In the genomic region with DNA sequence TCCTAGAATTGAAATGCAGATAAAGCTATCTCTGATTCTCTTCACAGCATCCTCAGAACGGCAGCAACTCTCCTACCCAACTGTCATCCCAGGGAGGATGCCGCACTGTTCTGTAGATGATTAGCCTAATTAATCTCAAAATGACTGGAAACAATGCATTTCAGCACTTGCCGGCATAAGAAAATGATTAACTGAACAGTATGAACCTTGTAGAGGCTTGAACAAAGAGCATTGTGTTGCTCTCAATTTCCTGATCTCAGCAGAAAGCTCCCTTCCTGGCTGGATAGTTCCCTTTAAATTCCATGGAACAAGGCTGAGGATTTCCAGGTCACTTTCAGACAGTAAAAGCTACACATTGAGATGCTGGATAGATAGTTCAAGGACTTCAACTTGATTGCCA, we compare ENCODE assay signal across 18 mouse cellular contexts.
"Had no signal": no experiment of that assay in that cellular context is flagged by ENCODE, and none has a peak within 500 bp of the region (broad histone marks: within the 10 kb centered on the region; RNA-seq: fewer than 3 reads in every experiment).

No protein-coding gene starts in this region.

- H3K4me3 ChIP-seq: limb, embryonic 12.5 days; liver, embryonic 13.5 days; lung, embryonic 15.5 days; megakaryocyte, embryonic 14.5 days; midbrain, embryonic 15.5 days; neural tube, embryonic 12.5 days had no signal

- ATAC-seq: inflammation-experienced regulatory T-cells, adult 6 months; intestine, postnatal 0 days; liver, postnatal 0 days; midbrain, embryonic 15.5 days had no signal

- DNase-seq: layer of hippocampus, adult 9-11 months; layer of hippocampus, postnatal 36 days; liver; liver, embryonic 13.5 days; liver, postnatal 0 days; lung, postnatal 14 days; right cerebral cortex, postnatal 25 days; thymus, postnatal 14 days had no signal

- H3K27me3 ChIP-seq: limb, embryonic 12.5 days; liver, embryonic 13.5 days; lung, embryonic 15.5 days; megakaryocyte, embryonic 14.5 days; midbrain, embryonic 15.5 days; neural tube, embryonic 12.5 days had no signal

- H3K9me3 ChIP-seq: limb, embryonic 12.5 days; liver, embryonic 13.5 days; lung, embryonic 15.5 days; midbrain, embryonic 15.5 days; neural tube, embryonic 12.5 days had no signal

- H3K36me3 ChIP-seq: liver, embryonic 13.5 days; lung, embryonic 15.5 days; midbrain, embryonic 15.5 days; neural tube, embryonic 12.5 days had no signal

- H3K4me1 ChIP-seq: limb, embryonic 12.5 days; liver, embryonic 13.5 days; lung, embryonic 15.5 days; megakaryocyte, embryonic 14.5 days; midbrain, embryonic 15.5 days; neural tube, embryonic 12.5 days had no signal

- H3K9ac ChIP-seq: limb, embryonic 12.5 days; liver, embryonic 13.5 days; liver, postnatal 0 days; lung, embryonic 15.5 days; midbrain, embryonic 15.5 days; neural tube, embryonic 12.5 days had no signal

- H3K4me2 ChIP-seq: limb, embryonic 12.5 days; liver, embryonic 13.5 days; lung, embryonic 15.5 days; midbrain, embryonic 11.5 days; midbrain, embryonic 15.5 days; neural tube, embryonic 12.5 days had no signal

- H3K27ac ChIP-seq: limb, embryonic 12.5 days; liver, embryonic 13.5 days; lung, embryonic 15.5 days; macrophage; midbrain, embryonic 15.5 days; neural tube, embryonic 12.5 days; stomach, postnatal 0 days had no signal
